Mouse (Mus musculus) MEL (cell line): ENCODE data around the gene Nucb1. TPM values are rescaled to one million over a fixed set of nuclear protein-coding genes. Genes with fewer than 3 reads are reported as not detected.

Experiments
- DNase-seq: peaks from one replicate; pipeline ENCODE4 v3.0.0; 2011; ENCODE audit warnings: low read depth, low spot score
- H3K27ac ChIP-seq: 2 replicates; pipeline ENCODE4 v1.5.1; 2012; ENCODE audit warnings: low read depth, mild to moderate bottlenecking, control low read depth, low read length, moderate library complexity; ENCODE audit not compliant: control insufficient read depth
- H3K27me3 ChIP-seq, 2 experiments: fragments of 150-350 bp in 1 of 2; sonication (generic) in 1 of 2; 2 replicates each; pipeline ENCODE4 v1.6.1; 2012; ENCODE audit warnings: low read length in 2 of 2, mild to moderate bottlenecking in 2 of 2, improper control_type of control experiment in 1 of 2, moderate library complexity in 1 of 2; ENCODE audit not compliant: insufficient read depth in 2 of 2, control insufficient read depth in 1 of 2
- H3K36me3 ChIP-seq, 2 experiments: 2 replicates each; pipeline ENCODE4 v1.6.1; 2012 to 2014; ENCODE audit warnings: low read length in 2 of 2, improper control_type of control experiment in 1 of 2, inconsistent platforms in 1 of 2, mild to moderate bottlenecking in 1 of 2; ENCODE audit not compliant: insufficient read depth in 2 of 2, control insufficient read depth in 1 of 2
- H3K4me1 ChIP-seq, 2 experiments: fragments of 150-350 bp in 1 of 2; sonication (generic) in 1 of 2; 2 replicates each; pipeline ENCODE4 v1.6.1; 2012; ENCODE audit warnings: low read length in 2 of 2, improper control_type of control experiment in 1 of 2, mild to moderate bottlenecking in 1 of 2; ENCODE audit not compliant: insufficient read depth in 2 of 2, control insufficient read depth in 1 of 2
- H3K4me3 ChIP-seq, 2 experiments: fragments of 150-350 bp in 1 of 2; sonication (generic) in 1 of 2; 2 replicates each; pipeline ENCODE4 v1.5.1; 2012; ENCODE audit warnings: low read depth in 2 of 2, low read length in 2 of 2, mild to moderate bottlenecking in 2 of 2, moderate library complexity in 2 of 2, control low read depth in 1 of 2, improper control_type of control experiment in 1 of 2; ENCODE audit not compliant: control insufficient read depth in 1 of 2, insufficient read depth in 1 of 2
- H3K79me2 ChIP-seq: 2 replicates; pipeline ENCODE4 v1.6.1; 2012; ENCODE audit warnings: mild to moderate bottlenecking, low read length, moderate library complexity; ENCODE audit not compliant: control insufficient read depth, poor library complexity, insufficient read depth
- H3K9ac ChIP-seq: 2 replicates; pipeline ENCODE4 v1.6.1; 2012; ENCODE audit warnings: low read depth, mild to moderate bottlenecking, control low read depth, low read length, moderate library complexity; ENCODE audit not compliant: control insufficient read depth, poor library complexity, severe bottlenecking
- H3K9me3 ChIP-seq: fragments of 150-350 bp; sonication (generic); replicated peaks from 2 replicates; pipeline ENCODE4 v1.6.1; 2012; ENCODE audit warnings: mild to moderate bottlenecking, low read length, improper control_type of control experiment, moderate library complexity; ENCODE audit not compliant: insufficient read depth
- BHLHE40 ChIP-seq: IDR thresholded peaks from 2 replicates; pipeline ENCODE4 v1.6.1; 2012; ENCODE audit warnings: low read depth, mild to moderate bottlenecking, inconsistent platforms, low read length, improper control_type of control experiment, borderline replicate concordance
- CHD1 ChIP-seq: IDR thresholded peaks from 2 replicates; pipeline ENCODE4 v1.6.1; 2012; ENCODE audit warnings: low read depth, mild to moderate bottlenecking, inconsistent platforms, low read length, improper control_type of control experiment
- CHD2 ChIP-seq: IDR thresholded peaks from 2 replicates; pipeline ENCODE4 v1.6.1; 2011; ENCODE audit warnings: low read length, improper control_type of control experiment
- CTCF ChIP-seq, 3 experiments: IDR thresholded peaks in 2 of 3; conservative IDR thresholded peaks in 1 of 3; 2 replicates each; pipeline ENCODE4 v1.5.1; 2011 to 2012; ENCODE audit warnings: low read length in 3 of 3, low read depth in 2 of 3, mild to moderate bottlenecking in 2 of 3, improper control_type of control experiment in 1 of 3, inconsistent platforms in 1 of 3, mixed read lengths in 1 of 3, moderate library complexity in 1 of 3; ENCODE audit not compliant: control insufficient read depth in 1 of 3, insufficient read depth in 1 of 3, poor library complexity in 1 of 3, severe bottlenecking in 1 of 3
- ELF1 ChIP-seq: IDR thresholded peaks from 2 replicates; pipeline ENCODE4 v1.6.1; 2014; ENCODE audit warnings: low read depth, mild to moderate bottlenecking, inconsistent platforms, low read length, improper control_type of control experiment, moderate library complexity
- EP300 ChIP-seq, 2 experiments: IDR thresholded peaks; 2 replicates each; pipeline ENCODE4 v1.6.1; 2011; ENCODE audit warnings: improper control_type of control experiment in 2 of 2, low read length in 2 of 2, low read depth in 1 of 2, mild to moderate bottlenecking in 1 of 2
- ETS1 ChIP-seq: IDR thresholded peaks from 2 replicates; pipeline ENCODE4 v1.6.1; 2012; ENCODE audit warnings: low read depth, mild to moderate bottlenecking, inconsistent platforms, low read length, improper control_type of control experiment, moderate library complexity
- GABPA ChIP-seq: IDR thresholded peaks from 2 replicates; pipeline ENCODE4 v1.6.1; 2012; ENCODE audit warnings: low read depth, mild to moderate bottlenecking, inconsistent platforms, low read length, improper control_type of control experiment, moderate library complexity
- GATA1 ChIP-seq: IDR thresholded peaks from 2 replicates; pipeline ENCODE4 v1.6.1; 2011; ENCODE audit warnings: low read depth, low read length, improper control_type of control experiment
- HCFC1 ChIP-seq: IDR thresholded peaks from 2 replicates; pipeline ENCODE4 v1.6.1; 2012; ENCODE audit warnings: low read depth, mild to moderate bottlenecking, inconsistent platforms, low read length, improper control_type of control experiment, moderate library complexity
- JUND ChIP-seq: IDR thresholded peaks from 2 replicates; pipeline ENCODE4 v1.6.1; 2011; ENCODE audit warnings: low read depth, mild to moderate bottlenecking, improper control_type of control experiment, low read length
- MAFK ChIP-seq: IDR thresholded peaks from 2 replicates; pipeline ENCODE4 v1.6.1; 2011; ENCODE audit warnings: low read depth, mild to moderate bottlenecking, low read length, improper control_type of control experiment, borderline replicate concordance
- MAX ChIP-seq: IDR thresholded peaks from 2 replicates; pipeline ENCODE4 v1.6.1; 2011; ENCODE audit warnings: low read length, improper control_type of control experiment
- MAZ ChIP-seq: IDR thresholded peaks from 2 replicates; pipeline ENCODE4 v1.6.1; 2012; ENCODE audit warnings: low read depth, mild to moderate bottlenecking, inconsistent platforms, low read length, improper control_type of control experiment
- MEF2A ChIP-seq: IDR thresholded peaks from 2 replicates; pipeline ENCODE4 v1.6.1; 2014; ENCODE audit warnings: low read depth, mild to moderate bottlenecking, inconsistent platforms, low read length, improper control_type of control experiment; ENCODE audit not compliant: poor library complexity, insufficient replicate concordance, severe bottlenecking; ENCODE audit errors: extremely low read depth
- MXI1 ChIP-seq: IDR thresholded peaks from 2 replicates; pipeline ENCODE4 v1.6.1; 2011; ENCODE audit warnings: mild to moderate bottlenecking, low read depth, low read length, improper control_type of control experiment
- MYC ChIP-seq: IDR thresholded peaks from 2 replicates; pipeline ENCODE4 v1.6.1; 2011; ENCODE audit warnings: low read depth, mild to moderate bottlenecking, low read length, improper control_type of control experiment, moderate library complexity
- POLR2A ChIP-seq, 2 experiments: IDR thresholded peaks; 2 replicates each; pipeline ENCODE4 v1.6.1; 2011 to 2012; ENCODE audit warnings: low read length in 2 of 2, mild to moderate bottlenecking in 2 of 2, control low read depth in 1 of 2, improper control_type of control experiment in 1 of 2, low read depth in 1 of 2, moderate library complexity in 1 of 2; ENCODE audit not compliant: control insufficient read depth in 1 of 2, insufficient read depth in 1 of 2, poor library complexity in 1 of 2
- POLR2AphosphoS5 ChIP-seq: IDR thresholded peaks from 2 replicates; pipeline ENCODE4 v1.6.1; 2012; ENCODE audit warnings: low read depth, borderline replicate concordance, mild to moderate bottlenecking, inconsistent platforms, low read length, moderate library complexity, mixed read lengths
- RAD21 ChIP-seq: IDR thresholded peaks from 2 replicates; pipeline ENCODE4 v1.6.1; 2011; ENCODE audit warnings: mild to moderate bottlenecking, low read depth, low read length, improper control_type of control experiment
- RCOR1 ChIP-seq: IDR thresholded peaks from 2 replicates; pipeline ENCODE4 v1.6.1; 2012; ENCODE audit warnings: low read depth, mild to moderate bottlenecking, inconsistent platforms, low read length, improper control_type of control experiment
- SIN3A ChIP-seq: IDR thresholded peaks from 2 replicates; pipeline ENCODE4 v1.6.1; 2012; ENCODE audit warnings: low read length, improper control_type of control experiment, inconsistent platforms
- SMC3 ChIP-seq: IDR thresholded peaks from 2 replicates; pipeline ENCODE4 v1.6.1; 2011; ENCODE audit warnings: low read depth, low read length, improper control_type of control experiment
- TAL1 ChIP-seq: IDR thresholded peaks from 2 replicates; pipeline ENCODE4 v1.6.1; 2012; ENCODE audit warnings: mild to moderate bottlenecking, inconsistent platforms, low read length, moderate library complexity, mixed read lengths
- TBP ChIP-seq: IDR thresholded peaks from 2 replicates; pipeline ENCODE4 v1.8.0; 2011; ENCODE audit warnings: low read depth, low read length, improper control_type of control experiment
- TCF12 ChIP-seq: IDR thresholded peaks from 2 replicates; pipeline ENCODE4 v1.6.1; 2014; ENCODE audit warnings: low read depth, mild to moderate bottlenecking, inconsistent platforms, low read length, improper control_type of control experiment, moderate library complexity
- UBTF ChIP-seq: IDR thresholded peaks from 2 replicates; pipeline ENCODE4 v1.6.1; 2012; ENCODE audit warnings: low read depth, mild to moderate bottlenecking, inconsistent platforms, low read length, improper control_type of control experiment, moderate library complexity, borderline replicate concordance; ENCODE audit not compliant: insufficient read depth
- ZC3H11A ChIP-seq: IDR thresholded peaks from 2 replicates; pipeline ENCODE4 v1.6.1; 2012; ENCODE audit warnings: low read depth, mild to moderate bottlenecking, inconsistent platforms, low read length, improper control_type of control experiment
- ZKSCAN1 ChIP-seq: IDR thresholded peaks from 2 replicates; pipeline ENCODE4 v1.6.1; 2012; ENCODE audit warnings: low read depth, mild to moderate bottlenecking, inconsistent platforms, low read length, improper control_type of control experiment, moderate library complexity
- ZMIZ1 ChIP-seq: IDR thresholded peaks from 2 replicates; pipeline ENCODE4 v1.6.1; 2012; ENCODE audit warnings: low read depth, mild to moderate bottlenecking, inconsistent platforms, low read length, improper control_type of control experiment, moderate library complexity
- ZNF384 ChIP-seq: IDR thresholded peaks from 2 replicates; pipeline ENCODE4 v1.6.1; 2012; ENCODE audit warnings: low read depth, mild to moderate bottlenecking, inconsistent platforms, low read length, improper control_type of control experiment
- polyA plus RNA-seq, 2 experiments: library from polyadenylated mRNA; stranded (reverse) in 1 of 2; unstranded in 1 of 2; fragments of >175 nt in 1 of 2; fragments of >200 nt in 1 of 2; gene quantifications; 2 replicates each; pipeline versions ENCODE4 v1.2.1 to v1.2.4; 2012; ENCODE audit warnings: low replicate concordance in 2 of 2, low read depth in 1 of 2; ENCODE audit not compliant: insufficient read length in 2 of 2, insufficient read depth in 1 of 2, missing spikeins in 1 of 2
- total RNA-seq: library from RNA; depleted of rRNA; stranded (reverse); fragments of 300-350 nt; gene quantifications from 2 replicates; pipeline ENCODE4 v1.2.3, GENCODE M21; 2012

Nucb1 gene
- total and polyA plus RNA-seq, 3 experiments = 92.3 to 343 (median 196) TPM

DNA sequence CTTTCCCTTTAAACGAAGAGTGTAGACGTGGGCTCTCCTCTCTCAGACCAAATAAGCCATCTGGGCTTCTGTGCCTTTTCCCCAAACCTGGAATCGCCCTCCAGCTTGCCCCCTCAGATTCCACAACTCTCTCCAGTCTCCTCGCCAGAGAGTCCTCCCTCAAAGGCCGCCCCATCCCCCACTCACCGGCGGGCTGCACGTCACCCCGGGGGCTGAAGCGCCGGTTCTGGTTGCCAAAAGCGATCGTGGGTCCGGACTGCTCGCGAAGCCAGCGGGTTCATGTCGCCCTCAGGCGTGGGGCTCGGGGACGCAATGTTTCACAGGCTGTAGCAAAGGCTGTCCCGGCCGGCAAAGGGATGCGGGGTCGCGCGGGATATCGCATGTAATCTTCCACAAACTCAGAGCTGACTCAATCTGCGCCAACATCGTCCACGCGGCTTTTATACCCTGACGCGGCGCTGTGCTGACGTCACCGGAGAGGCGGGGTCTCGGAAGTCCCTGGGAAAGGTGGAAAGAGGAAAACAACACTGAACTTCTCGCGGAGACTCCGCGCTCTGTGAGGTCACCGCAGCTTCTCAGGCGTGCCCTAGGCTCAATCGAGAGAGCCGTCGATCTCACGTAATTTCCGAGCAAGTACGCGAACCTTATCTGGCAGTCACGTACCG, 15.7 kb upstream of the Nucb1 start, which contains the start of the genes Ppp1r15a and Plekha4 (continued):
- TF ChIP-seq GABPA = 0 out of 2 replicates have a peak, but pooled peaks have one; percentile 33
- TF ChIP-seq HCFC1 = peak; percentile 82
- TF ChIP-seq SMC3 = no peak
- TF ChIP-seq TBP = peak; percentile 98
- 0 out of 2 replicates have a peak, but pooled peaks have one; percentile 26 for TF ChIP-seq MAZ
- TF ChIP-seq POLR2AphosphoS5 = peak; percentile 78; the same call in 1 of the 2 replicates
- TF ChIP-seq ELF1 = peak; percentile 87
- TF ChIP-seq ZC3H11A = no peak
- no peak for TF ChIP-seq CTCF (IDR thresholded peaks at IDR 0.05 in 2 of 3, conservative IDR thresholded peaks at IDR 0.05 in 1 of 3; ENCODE audit: control insufficient read depth in 1 of 3, insufficient read depth in 1 of 3, low read depth in 2 of 3, low read length in 3 of 3, poor library complexity in 1 of 3, severe bottlenecking in 1 of 3)
- TF ChIP-seq MEF2A = no peak
- no peak for TF ChIP-seq ZNF384

DNA sequence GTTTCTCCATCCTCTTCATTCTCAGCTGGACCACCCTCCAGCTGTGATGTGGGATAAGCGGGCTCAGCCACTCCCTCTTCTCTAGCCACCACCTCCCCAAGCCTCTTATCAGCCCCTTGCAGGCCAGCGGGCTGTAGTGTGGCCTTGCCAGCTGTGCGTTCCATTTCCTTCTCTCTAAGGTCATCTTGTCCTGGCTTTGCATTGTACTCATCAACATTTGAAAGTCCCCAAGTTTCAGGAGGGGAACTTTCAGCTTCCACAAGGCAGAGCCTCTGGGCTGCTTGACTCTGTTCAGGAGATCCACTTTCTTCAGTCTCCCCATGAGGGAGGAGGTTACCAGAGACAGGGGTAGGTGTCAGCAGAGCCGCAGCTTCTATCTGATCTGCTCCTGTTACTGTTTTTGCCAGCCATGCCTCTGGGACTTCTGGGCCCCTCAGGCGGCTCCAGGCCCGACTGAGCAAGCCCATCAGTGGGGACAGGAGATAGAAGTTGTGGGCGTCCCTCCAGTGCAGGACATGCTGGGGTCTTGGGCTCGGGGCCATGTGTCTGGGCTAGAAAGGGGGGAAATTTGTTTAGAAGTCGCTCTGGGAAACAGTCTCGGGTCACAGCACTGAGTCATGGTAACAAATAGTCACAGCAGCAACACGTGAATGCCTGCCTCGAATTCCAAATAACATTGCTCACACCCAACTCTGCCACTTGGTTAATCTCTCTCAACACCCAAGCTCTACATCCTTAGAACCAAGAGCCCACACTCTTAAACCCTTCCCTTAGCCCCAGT, 14.8 kb upstream of the Nucb1 start:
- peak overlapping the region; percentile 78 to 95 for H3K4me3 ChIP-seq
- peak overlapping the region; percentile 87 for H3K27ac ChIP-seq
- peak; percentile 92 for DNase-seq
- H3K79me2 ChIP-seq = peaks cover 27% of the 10 kb centered on the region
- peaks cover 4 to 26% of the 10 kb centered on the region in 2 experiments; a peak in 3 of 4 replicates for H3K4me1 ChIP-seq
- H3K9me3 ChIP-seq = no peaks in the 10 kb centered on the region
- TF ChIP-seq TAL1 = peak; percentile 100
- TF ChIP-seq BHLHE40 = peak; percentile 58; the same call in 1 of the 2 replicates
- peak; percentile 54; the same call in 1 of the 2 replicates for TF ChIP-seq MAX
- no peak for TF ChIP-seq SMC3
- TF ChIP-seq MAZ = peak; percentile 75; the same call in 1 of the 2 replicates
- no peak for TF ChIP-seq CHD1
- peak; percentile 36; the same call in 1 of the 2 replicates for TF ChIP-seq ZMIZ1
- no peak for TF ChIP-seq JUND
- TF ChIP-seq MXI1 = peak; percentile 76
- TF ChIP-seq MYC = peak; percentile 57; the same call in 1 of the 2 replicates
- peak; percentile 99 for TF ChIP-seq TCF12
- TF ChIP-seq RAD21 = no peak
- peak; percentile 39; the same call in 1 of the 2 replicates for TF ChIP-seq ELF1
- TF ChIP-seq MAFK = peak; percentile 30; the same call in 1 of the 2 replicates
- TF ChIP-seq POLR2A (IDR thresholded peaks at IDR 0.05; ENCODE audit: control insufficient read depth in 1 of 2, insufficient read depth in 1 of 2, low read depth in 1 of 2, low read length in 2 of 2, poor library complexity in 1 of 2) = peak in 1 of 2 experiments; percentile 54; a peak in 2 of 4 replicates
- no peak for TF ChIP-seq CHD2
- no peak for TF ChIP-seq MEF2A
- peak; percentile 97 for TF ChIP-seq SIN3A
- peak; percentile 56; the same call in 1 of the 2 replicates for TF ChIP-seq TBP
- TF ChIP-seq ETS1 = peak; percentile 100
- peak; percentile 97 for TF ChIP-seq GATA1
- peak; percentile 86 to 95 for TF ChIP-seq EP300 (IDR thresholded peaks at IDR 0.05; ENCODE audit: low read depth in 1 of 2, low read length in 2 of 2)
- TF ChIP-seq ZKSCAN1 = no peak
- TF ChIP-seq RCOR1 = peak; percentile 23; the same call in 1 of the 2 replicates
- 0 out of 2 replicates have a peak, but pooled peaks have one; percentile 52 for TF ChIP-seq UBTF
- H3K9ac ChIP-seq = peak overlapping the region; percentile 92
- no peaks in the 10 kb centered on the region for H3K27me3 ChIP-seq
- peaks cover 0 to 36% of the 10 kb centered on the region in 2 experiments; a peak in 2 of 4 replicates for H3K36me3 ChIP-seq
